Mouse (Mus musculus) CH12F3 (cell line): ENCODE results near the gene Dedd.

Experiments used
- in situ Hi-C: fragments of 300-500 bp; cut with MboI; formaldehyde crosslinking; loops from 2 replicates; pipeline ENCODE4 v1.14.3; 2020; ENCODE audit warnings: low sequenced_read_pairs

Gene Dedd

DNA sequence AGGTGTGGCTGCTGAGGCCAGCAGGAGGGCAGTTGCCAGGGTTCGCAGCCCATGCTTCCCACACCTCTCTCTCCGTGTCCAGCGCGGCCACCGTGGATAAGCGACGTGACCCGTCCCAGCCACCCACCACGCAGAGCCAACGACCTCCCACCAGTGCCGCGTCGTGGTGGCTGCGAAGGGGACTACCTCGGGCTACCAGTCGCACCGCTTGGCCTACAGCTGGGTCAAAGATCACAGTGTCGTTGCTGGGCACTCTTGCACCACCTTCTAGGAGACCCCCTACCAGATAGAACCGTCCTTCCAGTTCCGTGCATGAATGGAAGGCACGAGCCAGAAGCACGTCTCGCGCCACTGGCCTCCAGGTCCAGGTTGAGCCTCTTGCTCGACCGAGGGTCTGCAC is 31.3 kb downstream of the Dedd start:
- in situ Hi-C loops = loop anchor here (10.0 kb wide), 1 partner anchor 115 kb away; no protein-coding TSS in a partner anchor

DNA sequence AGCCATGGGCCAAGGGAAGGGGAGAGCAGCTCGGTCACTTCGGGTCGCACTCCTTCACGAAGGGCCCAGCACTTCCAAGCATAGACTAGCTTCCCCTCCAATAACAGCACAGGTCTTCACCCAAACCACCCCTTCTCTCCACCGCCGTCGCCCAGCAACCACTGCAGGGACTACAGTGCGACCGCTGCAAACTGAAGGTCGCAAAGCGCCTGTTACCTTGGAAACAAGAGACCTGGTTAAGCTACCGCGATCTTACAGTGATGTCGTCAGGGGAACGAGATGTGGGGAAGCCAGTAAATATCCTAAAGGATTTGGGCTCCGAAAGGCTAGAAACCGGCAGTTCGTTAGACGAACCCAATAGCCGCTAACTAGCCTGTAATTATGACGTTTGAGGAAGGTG is 31.7 kb downstream of the Dedd start, which contains the start of gene Klhdc9:
Gene Klhdc9 (minus strand): TSS at position 143 of the 400 bp plus-strand sequence.
- in situ Hi-C loops = loop anchor here (10.0 kb wide), 1 partner anchor 114 kb away; no protein-coding TSS in a partner anchor

DNA sequence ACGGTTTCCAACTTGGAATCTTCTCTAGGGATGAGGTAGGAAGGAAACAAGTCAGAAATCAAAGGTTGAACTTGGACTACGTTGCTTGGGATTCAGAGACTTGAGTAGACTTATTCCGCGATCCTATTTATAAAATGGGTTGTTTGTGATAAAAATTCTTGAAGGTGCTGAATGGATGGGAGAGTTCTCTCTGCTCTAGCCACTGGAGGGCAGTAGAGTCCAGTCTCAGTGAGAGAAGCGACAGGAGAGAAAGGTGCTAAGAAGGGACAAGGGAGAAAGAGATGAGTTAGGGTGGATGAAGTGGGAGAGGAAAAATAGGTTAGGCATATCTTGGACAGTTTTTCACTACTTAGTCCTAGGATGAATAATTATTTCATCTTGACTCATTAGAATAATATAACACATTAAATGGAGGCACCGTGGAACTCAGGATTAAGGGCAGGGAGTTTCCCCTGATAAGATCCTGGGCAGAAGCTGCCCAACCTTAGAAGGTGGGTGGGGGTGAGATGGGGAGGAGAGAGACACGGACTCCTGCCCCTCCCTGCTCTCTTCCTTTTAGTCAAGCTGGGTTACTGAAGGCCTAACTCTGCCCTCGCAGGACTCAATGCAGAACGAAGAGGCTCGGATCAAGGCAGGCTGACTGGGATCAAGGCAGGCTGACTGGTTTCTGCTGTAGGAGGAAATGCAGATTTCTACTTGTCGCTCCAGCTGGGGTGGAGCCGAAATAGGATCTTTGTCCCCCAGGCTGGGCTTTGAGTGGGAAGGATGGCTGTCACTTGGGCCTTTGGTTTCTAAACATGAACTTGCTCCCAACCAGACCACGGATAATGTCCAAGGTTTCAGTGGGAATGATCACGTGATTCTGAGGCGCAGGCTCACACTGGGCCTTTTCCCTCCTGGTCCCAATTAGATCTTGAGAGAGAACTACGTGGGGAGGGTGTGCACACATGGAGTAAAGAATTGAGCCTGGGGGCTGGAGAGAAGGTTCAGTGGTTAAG is 32.5 kb downstream of the Dedd start:
- in situ Hi-C loops = loop anchor here (10.0 kb wide), 1 partner anchor 113 kb away; no protein-coding TSS in a partner anchor

- in situ Hi-C loops = loop anchor here (10.0 kb wide), 1 partner anchor 109 kb away; no protein-coding TSS in a partner anchor
These were observed 37.0 kb downstream of the Dedd start for GRCm38 (mm10) chr1:171365934-171366333.

GRCm38 (mm10) chr1:171369845-171370556 is 41.1 kb downstream of the Dedd start, which contains the start of gene Nectin4:
Gene Nectin4, plus strand, starts transcription at chr1:171370099.
- in situ Hi-C loops = loop anchor here (10.0 kb wide), 1 partner anchor 105 kb away; no protein-coding TSS in a partner anchor

DNA sequence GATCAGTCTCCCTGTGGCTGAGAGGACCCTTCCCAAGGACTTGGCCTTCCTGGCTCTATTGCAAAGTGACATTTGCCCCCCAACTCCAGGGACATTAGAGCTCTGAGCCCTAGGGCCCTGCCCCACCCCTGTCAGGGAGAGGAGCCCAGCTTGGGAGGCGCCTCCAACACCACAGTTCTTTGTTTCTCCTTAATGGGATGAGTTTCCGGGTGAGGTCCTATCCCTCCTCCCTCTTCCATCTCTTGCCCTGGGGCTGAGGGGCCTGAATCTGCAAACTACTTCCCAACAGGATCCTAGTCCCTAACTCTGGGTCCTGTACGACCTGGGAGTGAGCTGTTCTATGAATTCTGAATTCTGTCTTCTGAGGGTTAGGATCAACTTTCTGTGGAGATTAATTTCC is 43.9 kb downstream of the Dedd start:
- in situ Hi-C loops = no loop called here

DNA sequence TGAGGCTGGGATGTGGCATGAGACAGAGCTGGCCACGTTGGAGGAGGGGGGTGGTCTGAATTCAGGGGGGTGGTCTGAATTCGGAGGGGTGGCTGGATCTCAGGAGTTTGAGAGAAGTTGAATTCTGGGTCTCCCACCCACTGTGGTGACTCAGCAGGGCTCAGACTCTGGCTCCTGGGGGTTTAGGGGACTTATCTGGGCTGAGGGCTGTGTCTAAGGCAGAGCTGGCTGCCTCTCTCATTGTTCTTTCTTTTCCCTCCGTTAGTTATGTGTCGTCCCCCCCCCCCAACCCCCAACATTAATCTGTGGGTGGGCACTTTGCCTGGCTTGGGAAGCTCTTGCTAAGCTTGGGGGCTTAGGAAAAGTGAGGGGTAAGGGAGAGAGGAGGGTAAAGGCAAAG is 45.0 kb downstream of the Dedd start:
- in situ Hi-C loops = no loop called here

DNA sequence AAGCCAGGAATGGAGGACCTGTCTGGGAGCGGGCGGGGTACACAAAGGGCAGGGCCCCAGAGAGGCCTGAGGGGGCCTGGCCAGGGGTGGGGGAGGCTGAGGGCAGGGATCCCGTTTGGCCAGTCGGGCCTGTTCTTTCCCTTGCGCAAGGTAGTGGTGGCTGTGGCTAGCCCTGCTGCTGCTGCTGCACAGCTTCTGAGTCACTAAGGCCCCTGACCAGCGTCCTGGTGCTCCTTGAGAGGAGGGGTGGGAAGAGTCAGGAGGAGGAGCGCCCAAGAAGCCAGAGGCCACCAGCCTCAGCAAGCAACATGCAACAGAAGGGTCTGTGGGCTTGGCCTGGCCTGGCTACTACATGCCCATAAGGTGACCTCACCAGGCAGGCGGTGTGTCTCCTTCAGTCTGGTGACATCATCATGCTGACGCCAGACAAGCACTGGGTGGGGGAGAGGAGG is 46.7 kb downstream of the Dedd start:
- in situ Hi-C loops = no loop called here

DNA sequence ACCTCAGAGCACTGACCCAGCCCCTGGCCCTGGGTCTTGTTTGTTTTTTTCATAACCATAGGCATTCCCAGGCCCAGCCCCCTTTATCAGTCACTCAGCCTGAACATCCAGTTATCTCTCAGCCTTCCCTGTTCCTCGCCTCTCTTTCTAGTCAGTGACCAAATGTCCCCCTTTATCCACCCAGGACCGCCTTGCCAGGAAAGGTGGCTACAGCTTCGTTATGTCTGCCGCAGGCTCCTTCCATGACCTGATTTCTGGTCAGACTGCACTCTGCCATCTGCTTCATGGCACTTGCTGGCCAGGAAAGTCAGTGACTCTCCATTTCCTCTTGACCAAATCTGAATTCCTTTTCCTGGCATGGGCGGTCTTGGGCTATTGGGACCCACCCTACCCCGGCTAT is 49.4 kb downstream of the Dedd start:
- in situ Hi-C loops = no loop called here

- in situ Hi-C loops = no loop called here
These were observed 51.1 kb downstream of the Dedd start for GRCm38 (mm10) chr1:171379935-171380599.

- in situ Hi-C loops = no loop called here
These were observed 53.2 kb downstream of the Dedd start for GRCm38 (mm10) chr1:171382096-171382620.

DNA sequence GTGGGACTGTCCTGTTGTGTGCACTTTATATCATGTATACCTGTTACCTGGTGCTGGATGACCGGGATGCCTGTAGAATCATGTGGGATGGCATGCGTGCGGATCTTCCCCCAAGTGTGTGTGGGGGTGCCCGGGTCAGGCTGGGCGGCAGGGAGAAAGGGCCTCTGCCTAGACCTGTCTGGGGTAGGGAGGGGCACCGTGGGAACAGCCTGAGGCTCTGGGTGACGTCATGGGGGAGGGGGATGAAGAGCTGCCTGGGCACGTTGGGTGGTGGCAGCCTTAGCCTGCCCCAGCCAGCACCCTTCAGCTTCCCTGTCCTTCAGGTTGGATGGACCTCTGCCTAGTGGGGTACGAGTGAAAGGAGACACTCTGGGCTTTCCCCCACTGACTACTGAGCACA is 55.4 kb downstream of the Dedd start:
- in situ Hi-C loops = no loop called here

GRCm38 (mm10) chr1:171385171-171385570 is 56.2 kb downstream of the Dedd start:
- in situ Hi-C loops = no loop called here

DNA sequence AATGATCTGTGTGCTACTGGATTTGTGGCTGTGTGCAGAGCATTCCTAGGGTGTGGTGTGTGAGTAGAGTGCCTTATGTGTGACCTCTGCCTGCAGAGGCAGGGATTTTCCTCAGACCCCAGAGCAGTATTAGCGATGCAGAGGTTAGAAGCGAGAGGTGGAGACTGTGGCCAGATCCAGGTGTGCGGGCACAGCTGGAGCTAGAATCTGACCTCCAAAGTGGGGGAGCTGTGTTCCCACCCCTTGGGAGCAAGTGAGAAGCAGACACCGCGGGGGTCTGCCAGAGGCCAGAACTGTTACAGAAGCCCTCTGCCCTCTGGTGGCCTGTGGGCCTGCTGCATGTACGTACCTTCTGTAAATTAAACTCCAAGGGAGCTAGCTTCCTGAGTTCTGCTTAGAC is 58.2 kb downstream of the Dedd start:
- in situ Hi-C loops = no loop called here

DNA sequence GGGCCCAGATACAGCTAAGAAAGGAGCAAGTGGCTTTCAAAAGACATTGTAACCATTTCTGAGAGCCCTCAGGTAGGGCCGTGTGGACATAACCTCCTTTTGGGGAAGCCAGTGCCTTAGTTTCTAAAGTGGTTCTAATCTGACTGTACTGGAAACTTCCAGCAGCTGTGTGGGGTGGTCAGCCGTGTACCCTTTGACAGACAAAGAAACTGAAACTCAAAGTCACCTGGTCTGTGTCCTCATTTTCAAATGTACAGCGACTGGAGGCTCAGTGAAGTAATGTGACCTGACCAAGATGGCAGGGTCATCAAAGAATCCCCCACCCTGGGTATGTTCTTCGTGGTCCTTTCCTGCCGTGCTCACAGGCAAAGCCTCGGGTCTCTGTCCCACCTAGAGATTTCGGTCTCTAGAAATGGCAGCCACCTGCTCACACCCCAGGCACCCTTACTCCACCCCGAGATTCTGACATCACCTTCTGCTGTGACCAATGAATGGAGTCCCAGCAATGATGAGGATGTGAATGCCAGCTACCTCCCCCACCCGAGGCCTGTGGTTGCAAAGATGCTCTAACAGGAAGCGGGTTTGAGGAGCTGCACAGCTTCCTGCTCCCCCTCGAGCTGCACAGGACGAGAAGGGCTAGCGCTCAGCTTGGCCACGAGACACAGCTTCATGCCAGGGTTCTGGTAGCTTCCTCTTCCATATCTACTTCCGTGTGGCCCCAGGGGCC is 59.6 kb downstream of the Dedd start, which contains the start of gene Arhgap30:
Gene Arhgap30 (plus strand): TSS at position 579 of the 727 bp plus-strand sequence.
- in situ Hi-C loops = no loop called here

DNA sequence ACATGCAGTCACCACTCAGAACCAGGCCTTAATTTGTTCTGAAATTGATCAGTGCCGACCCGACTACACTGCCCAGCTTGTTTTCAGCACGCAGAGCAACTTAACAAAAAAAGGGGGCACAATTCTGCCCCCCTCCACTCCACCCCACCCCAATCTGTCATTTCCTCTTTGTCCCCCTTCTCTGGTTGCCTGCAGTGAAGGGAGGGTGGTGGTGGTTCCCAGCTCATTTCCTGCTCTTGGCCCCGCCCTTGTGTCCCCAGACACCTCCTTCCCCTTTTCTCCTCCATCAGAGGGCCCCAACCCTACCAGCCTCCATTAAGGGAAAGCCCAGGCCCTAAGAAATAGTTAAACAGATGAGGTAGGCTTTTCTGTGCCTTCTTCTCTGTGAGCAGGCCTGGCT is 61.2 kb downstream of the Dedd start:
- in situ Hi-C loops = no loop called here
